Mouse (Mus musculus): Measurements from ENCODE around the gene Prm1. TPM values are rescaled to one million over a fixed set of nuclear protein-coding genes. Genes with fewer than 3 reads are reported as not detected.

The Prm1 gene
- polyA plus RNA-seq, 1 experiment from 2014 or later, result not detected

DNA sequence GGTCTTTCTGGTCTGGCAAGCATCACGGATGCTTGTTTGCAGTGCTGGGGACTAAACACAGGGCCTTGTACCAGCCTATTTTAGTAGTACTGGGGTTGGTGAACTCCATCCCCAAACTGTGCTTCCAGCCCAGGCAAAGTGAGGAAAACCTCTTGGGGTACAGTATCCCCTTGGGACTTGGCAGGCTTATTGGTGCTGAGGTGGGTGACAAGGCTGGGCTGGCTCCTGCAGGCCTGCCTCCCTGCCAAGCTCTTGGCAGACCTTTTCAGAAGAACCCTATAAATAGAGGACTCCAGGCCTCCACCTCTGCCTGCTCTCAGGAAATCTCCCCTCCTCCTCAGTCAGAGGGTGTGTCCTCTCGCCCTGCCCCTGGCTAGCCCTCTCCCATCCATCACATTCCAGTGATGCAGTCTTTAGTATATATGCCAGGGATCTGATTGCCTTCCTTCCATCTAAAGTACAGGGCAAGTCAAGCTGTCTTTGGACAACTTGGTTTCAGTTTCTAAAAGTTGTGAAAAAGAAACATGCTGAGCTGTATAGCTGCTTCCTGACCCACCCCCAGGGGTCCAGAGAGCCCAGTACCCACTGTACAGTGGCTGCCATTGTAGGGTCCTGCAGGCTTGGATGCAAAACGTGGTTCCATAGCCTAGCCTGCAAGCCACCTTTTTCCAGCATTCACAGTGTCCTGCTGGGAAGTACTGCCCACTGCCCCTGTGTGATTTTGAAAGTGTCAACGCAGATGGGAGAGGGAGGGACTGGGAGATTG, 18.7 kb downstream of the Prm1 start:
- no peak for ATAC-seq (ENCODE audit: insufficient read depth, low FRiP score, low TSS enrichment)
- DNase-seq (ENCODE audit: low spot score), result no peak
- no peak overlapping the region for H3K9ac ChIP-seq (ENCODE audit: low read length)
- H3K27ac ChIP-seq (ENCODE audit: low read depth, low read length), result no peak overlapping the region
- H3K4me1 ChIP-seq (ENCODE audit: control insufficient read depth, insufficient read depth, low read length), result peaks cover 5% of the 10 kb centered on the region; the same call in 1 of the 2 replicates
- H3K4me2 ChIP-seq (ENCODE audit: low read depth), result no peak overlapping the region
- H3K36me3 ChIP-seq (ENCODE audit: control insufficient read depth, insufficient read depth, low read length), result no peaks in the 10 kb centered on the region
- H3K9me3 ChIP-seq (ENCODE audit: control insufficient read depth, low read length), result no peaks in the 10 kb centered on the region
- WGBS, result 59% methylated on average over 4 of the region's 4 CpGs
- peaks cover 10% of the 10 kb centered on the region for H3K27me3 ChIP-seq (ENCODE audit: control insufficient read depth, insufficient read depth, low read length)
- H3K4me3 ChIP-seq (ENCODE audit: low read depth, low read length), result no peak overlapping the region

DNA sequence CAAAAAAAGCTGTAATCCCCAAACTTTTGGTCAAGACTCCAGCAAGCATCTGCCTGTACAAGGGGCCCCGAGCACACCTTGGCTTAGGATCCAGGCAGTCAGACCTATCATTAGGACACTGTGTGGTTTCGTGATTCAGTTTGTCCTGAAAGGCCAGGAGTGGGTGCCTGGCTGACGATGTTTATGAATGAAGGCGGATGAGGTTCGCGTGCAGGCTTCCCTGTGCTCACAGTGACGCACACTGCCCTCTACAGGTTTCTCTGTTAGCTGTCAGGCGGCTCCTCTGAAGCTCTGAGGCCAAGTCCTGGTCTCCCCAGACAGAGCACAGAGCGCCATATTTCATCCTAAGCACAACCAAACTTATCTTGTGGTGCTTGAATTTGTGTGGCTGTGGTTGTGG, 19.4 kb downstream of the Prm1 start:
- DNase-seq (ENCODE audit: low spot score), result peak; percentile 86
- Histone ChIP-seq H3K36me3 (ENCODE audit: control insufficient read depth, insufficient read depth, low read length) (no peaks in the 10 kb centered on the region), H3K4me3 (ENCODE audit: low read depth, low read length) (peak overlapping the region; percentile 58), H3K9ac (ENCODE audit: low read length) (peak overlapping the region; percentile 63), H3K4me2 (ENCODE audit: low read depth) (peak overlapping the region; percentile 96), H3K27me3 (ENCODE audit: control insufficient read depth, insufficient read depth, low read length) (peaks cover 10% of the 10 kb centered on the region), H3K4me1 (ENCODE audit: control insufficient read depth, insufficient read depth, low read length) (peaks cover 5% of the 10 kb centered on the region; the same call in 1 of the 2 replicates), H3K9me3 (ENCODE audit: control insufficient read depth, low read length) (no peaks in the 10 kb centered on the region), H3K27ac (ENCODE audit: low read depth, low read length) (no peak overlapping the region; the same call in 1 of the 2 replicates)
- peak; percentile 42; the same call in 1 of the 2 replicates for ATAC-seq (ENCODE audit: insufficient read depth, low FRiP score, low TSS enrichment)
- 2% methylated on average over 9 of the region's 9 CpGs for WGBS

DNA sequence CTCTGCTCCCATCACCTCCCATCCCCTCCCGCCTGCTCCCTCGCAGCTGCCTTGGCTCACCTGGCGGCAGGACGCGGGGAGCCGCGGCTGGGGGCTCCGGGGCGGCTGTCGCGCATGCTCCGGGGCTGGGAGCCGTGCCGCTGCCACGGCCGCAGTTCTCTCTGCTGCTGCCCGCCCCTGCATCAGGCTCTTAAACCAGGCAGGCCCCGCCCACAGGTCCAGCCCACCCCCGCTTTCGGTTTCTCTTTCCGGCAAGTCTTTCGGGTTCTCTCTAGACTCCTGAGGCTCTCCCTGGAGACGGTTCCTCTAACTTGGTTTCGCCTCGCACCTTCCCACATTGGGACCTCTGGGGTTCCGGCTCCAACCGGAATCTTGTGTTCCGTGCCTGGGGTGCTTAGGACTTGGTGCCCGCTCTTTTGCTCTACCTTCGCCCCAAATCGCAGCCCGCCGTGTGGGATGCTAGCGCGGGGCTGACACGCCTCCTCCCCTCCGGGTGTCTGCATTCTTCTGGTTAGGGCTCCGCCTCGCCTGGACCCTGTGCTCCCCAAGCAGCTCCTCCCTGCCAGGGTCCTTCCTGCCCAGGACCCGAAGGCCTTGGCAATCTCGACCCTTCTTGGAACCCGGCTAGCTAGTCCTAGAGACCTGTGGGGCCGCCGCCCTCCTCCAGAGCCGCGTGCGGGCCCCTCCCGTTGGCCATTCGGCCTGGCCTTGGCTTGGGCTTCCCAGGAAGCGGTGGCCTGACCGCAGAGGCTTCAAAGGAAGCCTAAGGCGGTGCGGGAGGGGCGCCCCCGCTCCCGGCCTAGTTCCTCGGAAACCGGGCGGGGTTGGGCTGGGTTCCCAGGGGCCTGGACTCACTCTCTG, 20.0 kb downstream of the Prm1 start, which contains the start of gene Socs1:
TSS of gene Socs1 (minus strand) at position 166 of the 861 bp plus-strand sequence.
- Histone ChIP-seq H3K4me3 (ENCODE audit: low read depth, low read length) (peak within 1 kb of the TSS; percentile 58), H3K27ac (ENCODE audit: low read depth, low read length) (peak within 1 kb of the TSS; percentile 65), H3K36me3 (ENCODE audit: control insufficient read depth, insufficient read depth, low read length) (no peaks in the 10 kb centered on the region), H3K4me2 (ENCODE audit: low read depth) (peak within 1 kb of the TSS; percentile 96), H3K9ac (ENCODE audit: low read length) (peak within 1 kb of the TSS; percentile 63), H3K27me3 (ENCODE audit: control insufficient read depth, insufficient read depth, low read length) (peaks cover 10% of the 10 kb centered on the region), H3K9me3 (ENCODE audit: control insufficient read depth, low read length) (no peaks in the 10 kb centered on the region), H3K4me1 (ENCODE audit: control insufficient read depth, insufficient read depth, low read length) (peaks cover 5% of the 10 kb centered on the region; the same call in 1 of the 2 replicates)
- under 1% methylated on average over 51 of the region's 59 CpGs for WGBS
- ATAC-seq (ENCODE audit: insufficient read depth, low FRiP score, low TSS enrichment), result peak; percentile 82
- peak; percentile 90 for DNase-seq (ENCODE audit: low spot score)

DNA sequence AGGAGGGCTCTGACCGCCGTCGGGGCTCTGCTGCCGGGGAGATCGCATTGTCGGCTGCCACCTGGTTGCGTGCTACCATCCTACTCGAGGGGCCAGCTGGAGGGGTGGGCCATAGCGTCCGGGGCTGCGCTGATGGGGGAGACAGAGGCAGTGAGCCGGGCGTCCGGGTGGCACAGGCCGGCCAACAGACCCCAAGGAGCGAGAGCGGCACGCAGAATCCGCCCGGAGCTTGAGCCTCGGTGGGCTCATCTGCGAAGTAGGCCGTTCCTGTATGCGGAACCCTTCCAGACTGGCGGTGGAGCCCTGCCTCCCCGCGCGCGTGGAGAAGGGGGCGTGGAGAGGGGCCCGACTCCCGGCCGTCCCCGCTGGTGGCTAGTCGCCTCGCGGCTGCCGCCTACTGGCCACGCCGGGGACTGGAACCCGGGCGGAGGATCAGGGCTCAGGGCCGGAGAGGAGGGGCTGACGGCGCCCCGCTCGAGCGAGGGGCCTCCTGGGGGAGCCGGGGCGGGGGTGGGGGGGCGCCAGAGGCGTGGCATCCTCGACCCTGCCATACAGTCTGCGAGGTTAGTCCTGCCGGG, 20.8 kb downstream of the Prm1 start:
- H3K9me3 ChIP-seq (ENCODE audit: control insufficient read depth, low read length), result no peaks in the 10 kb centered on the region
- H3K4me1 ChIP-seq (ENCODE audit: control insufficient read depth, insufficient read depth, low read length), result peaks cover 5% of the 10 kb centered on the region; the same call in 1 of the 2 replicates
- peak overlapping the region; percentile 65; the same call in 1 of the 2 replicates for H3K27ac ChIP-seq (ENCODE audit: low read depth, low read length)
- peak; percentile 85 for ATAC-seq (ENCODE audit: insufficient read depth, low FRiP score, low TSS enrichment)
- peak; percentile 96 for DNase-seq (ENCODE audit: low spot score)
- no peaks in the 10 kb centered on the region for H3K36me3 ChIP-seq (ENCODE audit: control insufficient read depth, insufficient read depth, low read length)
- H3K4me2 ChIP-seq (ENCODE audit: low read depth), result peak overlapping the region; percentile 96
- 0% methylated on average over 52 of the region's 55 CpGs for WGBS
- peak overlapping the region; percentile 56 for H3K9ac ChIP-seq (ENCODE audit: low read length)
- H3K27me3 ChIP-seq (ENCODE audit: control insufficient read depth, insufficient read depth, low read length), result peaks cover 10% of the 10 kb centered on the region
- peak overlapping the region; percentile 58 for H3K4me3 ChIP-seq (ENCODE audit: low read depth, low read length)

DNA sequence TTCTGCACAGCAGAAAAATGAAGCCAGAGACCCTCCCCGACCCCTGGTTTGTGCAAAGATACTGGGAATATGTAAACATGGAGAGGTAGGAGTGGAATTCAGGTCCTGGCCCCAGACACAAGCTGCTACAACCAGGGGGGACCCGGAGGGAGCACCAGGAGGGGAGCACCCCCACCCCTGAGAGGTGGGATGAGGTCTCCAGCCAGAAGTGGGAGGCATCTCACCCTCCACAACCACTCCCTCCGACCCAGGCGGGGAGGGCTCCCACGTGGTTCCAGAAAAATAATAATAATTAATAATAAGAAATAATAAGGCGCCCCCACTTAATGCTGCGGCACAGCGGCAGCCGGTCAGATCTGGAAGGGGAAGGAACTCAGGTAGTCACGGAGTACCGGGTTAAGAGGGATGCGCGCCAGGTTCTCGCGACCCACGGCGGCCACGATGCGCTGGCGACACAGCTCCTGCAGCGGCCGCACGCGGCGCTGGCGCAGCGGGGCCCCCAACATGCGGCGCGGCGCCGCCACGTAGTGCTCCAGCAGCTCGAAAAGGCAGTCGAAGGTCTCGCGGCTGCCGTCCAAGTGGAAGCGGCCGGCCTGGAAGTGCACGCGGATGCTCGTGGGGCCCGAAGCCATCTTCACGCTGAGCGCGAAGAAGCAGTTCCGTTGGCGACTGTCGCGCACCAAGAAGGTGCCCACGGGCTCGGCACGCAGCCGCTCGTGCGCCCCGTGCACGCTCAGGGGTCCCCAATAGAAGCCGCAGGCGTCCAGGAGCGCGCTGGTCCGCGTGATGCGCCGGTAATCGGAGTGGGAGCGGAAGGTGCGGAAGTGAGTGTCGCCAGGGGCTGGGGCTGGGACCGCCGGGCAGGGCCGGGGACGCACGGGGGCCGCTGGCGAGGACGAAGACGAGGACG, 21.5 kb downstream of the Prm1 start:
- Histone ChIP-seq H3K4me2 (ENCODE audit: low read depth) (peak overlapping the region; percentile 96), H3K27ac (ENCODE audit: low read depth, low read length) (no peak overlapping the region), H3K27me3 (ENCODE audit: control insufficient read depth, insufficient read depth, low read length) (peaks cover 10% of the 10 kb centered on the region), H3K36me3 (ENCODE audit: control insufficient read depth, insufficient read depth, low read length) (no peaks in the 10 kb centered on the region), H3K4me1 (ENCODE audit: control insufficient read depth, insufficient read depth, low read length) (peaks cover 5% of the 10 kb centered on the region; the same call in 1 of the 2 replicates), H3K9ac (ENCODE audit: low read length) (peak overlapping the region; percentile 56), H3K4me3 (ENCODE audit: low read depth, low read length) (peak overlapping the region; percentile 58), H3K9me3 (ENCODE audit: control insufficient read depth, low read length) (no peaks in the 10 kb centered on the region)
- ATAC-seq (ENCODE audit: insufficient read depth, low FRiP score, low TSS enrichment) (no peak; the same call in 1 of the 2 replicates), DNase-seq (ENCODE audit: low spot score) (peak; percentile 57)
- WGBS, result 2% methylated on average over 81 of the region's 81 CpGs

DNA sequence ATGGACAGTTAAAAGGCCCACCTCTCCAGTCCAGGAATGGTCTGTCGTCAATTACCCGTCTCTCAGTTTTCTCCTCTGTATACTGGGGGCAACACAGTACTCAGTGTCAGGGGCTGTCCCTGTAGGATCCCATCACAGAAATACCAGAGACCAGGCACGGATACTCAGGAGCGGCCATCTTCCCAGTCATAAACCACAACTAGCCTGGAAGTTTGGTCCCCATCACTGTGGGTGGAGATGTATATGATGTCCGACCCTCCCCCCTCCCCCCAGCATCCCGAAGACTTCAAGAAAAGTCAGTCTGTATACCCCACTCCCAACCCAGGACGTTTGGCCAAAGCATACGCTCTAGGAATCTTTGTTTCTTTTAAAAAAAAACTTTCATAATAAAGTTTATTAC, 22.2 kb downstream of the Prm1 start:
- no peaks in the 10 kb centered on the region for H3K9me3 ChIP-seq (ENCODE audit: control insufficient read depth, low read length)
- no peaks in the 10 kb centered on the region for H3K36me3 ChIP-seq (ENCODE audit: control insufficient read depth, insufficient read depth, low read length)
- no peak overlapping the region for H3K27ac ChIP-seq (ENCODE audit: low read depth, low read length)
- peaks cover 5% of the 10 kb centered on the region; the same call in 1 of the 2 replicates for H3K4me1 ChIP-seq (ENCODE audit: control insufficient read depth, insufficient read depth, low read length)
- DNase-seq (ENCODE audit: low spot score), result no peak
- ATAC-seq (ENCODE audit: insufficient read depth, low FRiP score, low TSS enrichment), result no peak
- H3K9ac ChIP-seq (ENCODE audit: low read length), result no peak overlapping the region
- H3K4me3 ChIP-seq (ENCODE audit: low read depth, low read length), result no peak overlapping the region
- peaks cover 10% of the 10 kb centered on the region for H3K27me3 ChIP-seq (ENCODE audit: control insufficient read depth, insufficient read depth, low read length)
- 61% methylated on average over 8 of the region's 8 CpGs for WGBS
- H3K4me2 ChIP-seq (ENCODE audit: low read depth), result no peak overlapping the region

DNA sequence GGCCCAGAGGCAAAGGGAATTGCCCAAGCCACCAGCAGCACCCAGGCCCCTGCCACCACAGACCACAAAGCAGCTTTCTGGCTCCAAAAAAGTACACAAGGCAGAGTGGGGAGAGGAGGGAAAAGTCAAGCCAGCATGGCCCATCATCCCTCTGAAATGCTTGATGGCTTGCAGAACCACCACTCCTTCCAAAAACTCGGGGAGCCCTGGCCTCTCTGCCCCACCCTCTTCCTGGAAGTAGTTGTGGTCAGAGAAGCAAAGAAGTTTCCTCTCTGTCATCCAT, 22.5 kb downstream of the Prm1 start:
- H3K4me2 ChIP-seq (ENCODE audit: low read depth), result no peak overlapping the region
- no peaks in the 10 kb centered on the region for H3K9me3 ChIP-seq (ENCODE audit: control insufficient read depth, low read length)
- WGBS, result 54% methylated on average over 1 of the region's 1 CpGs
- H3K4me1 ChIP-seq (ENCODE audit: control insufficient read depth, insufficient read depth, low read length), result peaks cover 5% of the 10 kb centered on the region; the same call in 1 of the 2 replicates
- H3K9ac ChIP-seq (ENCODE audit: low read length), result no peak overlapping the region
- H3K27ac ChIP-seq (ENCODE audit: low read depth, low read length), result no peak overlapping the region
- H3K4me3 ChIP-seq (ENCODE audit: low read depth, low read length), result no peak overlapping the region
- no peak for ATAC-seq (ENCODE audit: insufficient read depth, low FRiP score, low TSS enrichment)
- peaks cover 10% of the 10 kb centered on the region for H3K27me3 ChIP-seq (ENCODE audit: control insufficient read depth, insufficient read depth, low read length)
- no peaks in the 10 kb centered on the region for H3K36me3 ChIP-seq (ENCODE audit: control insufficient read depth, insufficient read depth, low read length)
- DNase-seq (ENCODE audit: low spot score), result no peak
